Mouse (Mus musculus): ENCODE measurements around the gene Ssc5d. TPM values are rescaled to one million over a fixed set of nuclear protein-coding genes. Genes with fewer than 3 reads are reported as not detected.

Gene Ssc5d
- polyA plus RNA-seq, 1 experiment from 2014 or later: 2.1 TPM

Other genes with a start within 250 kb of the Ssc5d start
- 83.5 and 94.5 TPM in 2 replicates for gene Hspbp1, start 240.7 kb upstream of the Ssc5d start, polyA plus RNA-seq (2015; fragmentation: Nextera tagmentation; extraction: Ambion mirVana)
- 0.94 and 1.3 TPM in 2 replicates for gene Brsk1, start 235.2 kb upstream of the Ssc5d start, polyA plus RNA-seq (2015; fragmentation: Nextera tagmentation; extraction: Ambion mirVana)
- 0.85 and 0.88 TPM in 2 replicates for gene Tmem150b, start 200.5 kb upstream of the Ssc5d start, polyA plus RNA-seq (2015; fragmentation: Nextera tagmentation; extraction: Ambion mirVana)
- gene Kmt5c, start 185.7 kb upstream of the Ssc5d start, polyA plus RNA-seq (2015; fragmentation: Nextera tagmentation; extraction: Ambion mirVana): 57.2 and 61.4 TPM in 2 replicates
- 66.3 and 70.7 TPM in 2 replicates for gene Cox6b2, start 172.7 kb upstream of the Ssc5d start, polyA plus RNA-seq (2015; fragmentation: Nextera tagmentation; extraction: Ambion mirVana)
- not detected in 2 replicates for gene Fam71e2, start 154.5 kb upstream of the Ssc5d start, polyA plus RNA-seq (2015; fragmentation: Nextera tagmentation; extraction: Ambion mirVana)
- 0.13 and 0.22 TPM in 2 replicates for gene Il11, start 142.9 kb upstream of the Ssc5d start, polyA plus RNA-seq (2015; fragmentation: Nextera tagmentation; extraction: Ambion mirVana)
- 1.2 and 1.4 TPM in 2 replicates for gene Tmem190, start 142.8 kb upstream of the Ssc5d start, polyA plus RNA-seq (2015; fragmentation: Nextera tagmentation; extraction: Ambion mirVana)
- 35.4 and 36.4 TPM in 2 replicates for gene Tmem238, start 136.1 kb upstream of the Ssc5d start, polyA plus RNA-seq (2015; fragmentation: Nextera tagmentation; extraction: Ambion mirVana)
- 309 and 356 TPM in 2 replicates for gene Rpl28, start 132.9 kb upstream of the Ssc5d start, polyA plus RNA-seq (2015; fragmentation: Nextera tagmentation; extraction: Ambion mirVana)
- 306 and 315 TPM in 2 replicates for gene Ube2s, start 113.2 kb upstream of the Ssc5d start, polyA plus RNA-seq (2015; fragmentation: Nextera tagmentation; extraction: Ambion mirVana)
- gene Shisa7, start 81.1 kb upstream of the Ssc5d start, polyA plus RNA-seq (2015; fragmentation: Nextera tagmentation; extraction: Ambion mirVana): 0.36 and 0.44 TPM in 2 replicates
- gene Isoc2b, start 55.5 kb upstream of the Ssc5d start, polyA plus RNA-seq (2015; fragmentation: Nextera tagmentation; extraction: Ambion mirVana): 12.9 and 14.4 TPM in 2 replicates
- gene Isoc2a, start 48.6 kb upstream of the Ssc5d start, polyA plus RNA-seq (2015; fragmentation: Nextera tagmentation; extraction: Ambion mirVana): 1.1 and 1.3 TPM in 2 replicates
- gene Gm36210, start 19.3 kb upstream of the Ssc5d start, polyA plus RNA-seq (2015; fragmentation: Nextera tagmentation; extraction: Ambion mirVana): not detected in 2 replicates
- 3.3 TPM in 2 replicates for gene Zfp628, start 10.6 kb upstream of the Ssc5d start, polyA plus RNA-seq (2015; fragmentation: Nextera tagmentation; extraction: Ambion mirVana)
- gene Nat14, start 3.8 kb upstream of the Ssc5d start, polyA plus RNA-seq (2015; fragmentation: Nextera tagmentation; extraction: Ambion mirVana): 4.3 and 4.5 TPM in 2 replicates
- gene Sbk2, start 38.6 kb downstream of the Ssc5d start, polyA plus RNA-seq (2015; fragmentation: Nextera tagmentation; extraction: Ambion mirVana): 0.22 and 0.30 TPM in 2 replicates
- gene Sbk3, start 45.4 kb downstream of the Ssc5d start, polyA plus RNA-seq (2015; fragmentation: Nextera tagmentation; extraction: Ambion mirVana): not detected in 2 replicates
- 32.2 and 34.1 TPM in 2 replicates for gene Zfp579, start 70.4 kb downstream of the Ssc5d start, polyA plus RNA-seq (2015; fragmentation: Nextera tagmentation; extraction: Ambion mirVana)
- gene Zfp524, start 88.6 kb downstream of the Ssc5d start, polyA plus RNA-seq (2015; fragmentation: Nextera tagmentation; extraction: Ambion mirVana): 16.0 and 16.4 TPM in 2 replicates
- gene Fiz1, start 88.9 kb downstream of the Ssc5d start, polyA plus RNA-seq (2015; fragmentation: Nextera tagmentation; extraction: Ambion mirVana): 40.6 and 43.0 TPM in 2 replicates
- 1.5 and 2.0 TPM in 2 replicates for gene Gm44973, start 89.7 kb downstream of the Ssc5d start, polyA plus RNA-seq (2015; fragmentation: Nextera tagmentation; extraction: Ambion mirVana)
- 5.5 and 7.7 TPM in 2 replicates for gene Zfp865, start 94.6 kb downstream of the Ssc5d start, polyA plus RNA-seq (2015; fragmentation: Nextera tagmentation; extraction: Ambion mirVana)
- 19.2 and 20.8 TPM in 2 replicates for gene Ccdc106, start 94.8 kb downstream of the Ssc5d start, polyA plus RNA-seq (2015; fragmentation: Nextera tagmentation; extraction: Ambion mirVana)
- gene 4632433K11Rik, start 108.3 kb downstream of the Ssc5d start, polyA plus RNA-seq (2015; fragmentation: Nextera tagmentation; extraction: Ambion mirVana): not detected in 2 replicates
- gene Zfp784, start 112.7 kb downstream of the Ssc5d start, polyA plus RNA-seq (2015; fragmentation: Nextera tagmentation; extraction: Ambion mirVana): 5.4 and 6.0 TPM in 2 replicates
- gene Zfp580, start 125.8 kb downstream of the Ssc5d start, polyA plus RNA-seq (2015; fragmentation: Nextera tagmentation; extraction: Ambion mirVana): 27.7 and 28.6 TPM in 2 replicates
- gene U2af2, start 136.4 kb downstream of the Ssc5d start, polyA plus RNA-seq (2015; fragmentation: Nextera tagmentation; extraction: Ambion mirVana): 118 and 124 TPM in 2 replicates
- gene Epn1, start 154.4 kb downstream of the Ssc5d start, polyA plus RNA-seq (2015; fragmentation: Nextera tagmentation; extraction: Ambion mirVana): 54.5 and 59.6 TPM in 2 replicates
- not detected in 2 replicates for gene Rfpl4, start 191.2 kb downstream of the Ssc5d start, polyA plus RNA-seq (2015; fragmentation: Nextera tagmentation; extraction: Ambion mirVana)
- gene Rasl2-9, start 200.2 kb downstream of the Ssc5d start, polyA plus RNA-seq (2015; fragmentation: Nextera tagmentation; extraction: Ambion mirVana): 0.30 and 0.55 TPM in 2 replicates
- 0.01 TPM in 1 of 2 replicates, not detected in the other for gene Vmn1r55, start 223.9 kb downstream of the Ssc5d start, polyA plus RNA-seq (2015; fragmentation: Nextera tagmentation; extraction: Ambion mirVana)